Mouse (Mus musculus): Measurements from ENCODE around the gene Crocc. TPM values are rescaled to one million over a fixed set of nuclear protein-coding genes. Genes with fewer than 3 reads are reported as not detected.
A peak's percentile ranks its signal among the peaks of the same experiment; 100 is the strongest.

The Crocc gene
- polyA plus RNA-seq, 1 experiment from 2014 or later = 11.0 TPM

GRCm38 (mm10) chr4:140992215-140992614, 68.1 kb downstream of the Crocc start:
- Histone ChIP-seq H3K36me3 (replicated peaks) (peaks cover 56% of the 10 kb centered on the region), H3K27ac (replicated peaks) (0 out of 2 replicates have a peak overlapping the region, but pooled peaks have one; percentile 24), H3K9me3 (no peaks in the 10 kb centered on the region), H3K4me3 (no peak overlapping the region), H3K27me3 (replicated peaks; ENCODE audit: low read depth, poor library complexity, severe bottlenecking) (no peaks in the 10 kb centered on the region), H3K4me1 (peaks cover 34% of the 10 kb centered on the region)
- WGBS = 81% methylated on average over 20 of the region's 20 CpGs
- no peak for DNase-seq (ENCODE audit: low spot score)

GRCm38 (mm10) chr4:140989447-140989846, 70.9 kb downstream of the Crocc start:
- Histone ChIP-seq H3K27ac (replicated peaks) (no peak overlapping the region), H3K4me1 (peaks cover 47% of the 10 kb centered on the region), H3K27me3 (replicated peaks; ENCODE audit: low read depth, poor library complexity, severe bottlenecking) (no peaks in the 10 kb centered on the region), H3K9me3 (no peaks in the 10 kb centered on the region), H3K4me3 (no peak overlapping the region; the same call in 1 of the 2 replicates), H3K36me3 (replicated peaks) (peaks cover 28% of the 10 kb centered on the region)
- no peak for DNase-seq (ENCODE audit: low spot score)
- 92% methylated on average over 14 of the region's 14 CpGs for WGBS

GRCm38 (mm10) chr4:140988706-140989290, 71.6 kb downstream of the Crocc start:
- WGBS = 68% methylated on average over 7 of the region's 7 CpGs
- no peaks in the 10 kb centered on the region for H3K27me3 ChIP-seq (replicated peaks; ENCODE audit: low read depth, poor library complexity, severe bottlenecking)
- DNase-seq (ENCODE audit: low spot score) = no peak
- no peak overlapping the region; the same call in 1 of the 2 replicates for H3K4me3 ChIP-seq
- peaks cover 22% of the 10 kb centered on the region for H3K36me3 ChIP-seq (replicated peaks)
- H3K27ac ChIP-seq (replicated peaks) = peak overlapping the region; percentile 4; the same call in 1 of the 2 replicates
- H3K4me1 ChIP-seq = peaks cover 48% of the 10 kb centered on the region
- H3K9me3 ChIP-seq = no peaks in the 10 kb centered on the region

- peak overlapping the region; percentile 84; the same call in 1 of the 2 replicates for H3K27ac ChIP-seq (replicated peaks)
- WGBS = 34% methylated on average over 7 of the region's 7 CpGs
- H3K9me3 ChIP-seq = no peaks in the 10 kb centered on the region
- no peaks in the 10 kb centered on the region for H3K27me3 ChIP-seq (replicated peaks; ENCODE audit: low read depth, poor library complexity, severe bottlenecking)
- H3K36me3 ChIP-seq (replicated peaks) = peaks cover 11% of the 10 kb centered on the region
- DNase-seq (ENCODE audit: low spot score) = no peak
- H3K4me3 ChIP-seq = peak overlapping the region; percentile 76
- H3K4me1 ChIP-seq = peaks cover 61% of the 10 kb centered on the region
These were observed 72.9 kb downstream of the Crocc start for GRCm38 (mm10) chr4:140987476-140987875.

- DNase-seq (ENCODE audit: low spot score) = peak; percentile 91
- Histone ChIP-seq H3K27ac (replicated peaks) (peak within 1 kb of the TSS; percentile 84), H3K4me1 (peaks cover 59% of the 10 kb centered on the region), H3K9me3 (no peaks in the 10 kb centered on the region), H3K36me3 (replicated peaks) (peaks cover 5% of the 10 kb centered on the region), H3K27me3 (replicated peaks; ENCODE audit: low read depth, poor library complexity, severe bottlenecking) (no peaks in the 10 kb centered on the region), H3K4me3 (peak within 1 kb of the TSS; percentile 76)
- under 1% methylated on average over 58 of the region's 58 CpGs for WGBS
These were observed 73.5 kb downstream of the Crocc start, which contains the start of gene Atp13a2 for GRCm38 (mm10) chr4:140986711-140987395. TSS of gene Atp13a2 (plus strand) at chr4:140986873.

GRCm38 (mm10) chr4:140986024-140986710, 74.2 kb downstream of the Crocc start:
- H3K4me3 ChIP-seq = peak overlapping the region; percentile 76
- no peaks in the 10 kb centered on the region for H3K27me3 ChIP-seq (replicated peaks; ENCODE audit: low read depth, poor library complexity, severe bottlenecking)
- peaks cover 3% of the 10 kb centered on the region; the same call in 1 of the 2 replicates for H3K9me3 ChIP-seq
- peak overlapping the region; percentile 84 for H3K27ac ChIP-seq (replicated peaks)
- peaks cover 2% of the 10 kb centered on the region for H3K36me3 ChIP-seq (replicated peaks)
- peaks cover 52% of the 10 kb centered on the region for H3K4me1 ChIP-seq
- DNase-seq (ENCODE audit: low spot score) = no peak
- 32% methylated on average over 15 of the region's 15 CpGs for WGBS

GRCm38 (mm10) chr4:140984544-140984943, 75.8 kb downstream of the Crocc start:
- no peak for DNase-seq (ENCODE audit: low spot score)
- Histone ChIP-seq H3K27me3 (replicated peaks; ENCODE audit: low read depth, poor library complexity, severe bottlenecking) (no peaks in the 10 kb centered on the region), H3K27ac (replicated peaks) (no peak overlapping the region), H3K36me3 (replicated peaks) (peaks cover 18% of the 10 kb centered on the region), H3K4me3 (no peak overlapping the region), H3K9me3 (peaks cover 3% of the 10 kb centered on the region; the same call in 1 of the 2 replicates), H3K4me1 (peaks cover 51% of the 10 kb centered on the region)
- 83% methylated on average over 6 of the region's 6 CpGs for WGBS

GRCm38 (mm10) chr4:140983442-140983841, 76.9 kb downstream of the Crocc start:
- 18% methylated on average over 9 of the region's 9 CpGs for WGBS
- Histone ChIP-seq H3K4me3 (no peak overlapping the region), H3K4me1 (peaks cover 40% of the 10 kb centered on the region), H3K27me3 (replicated peaks; ENCODE audit: low read depth, poor library complexity, severe bottlenecking) (no peaks in the 10 kb centered on the region), H3K9me3 (peaks cover 3% of the 10 kb centered on the region; the same call in 1 of the 2 replicates), H3K36me3 (replicated peaks) (peaks cover 29% of the 10 kb centered on the region), H3K27ac (replicated peaks) (peak overlapping the region; percentile 11; the same call in 1 of the 2 replicates)
- DNase-seq (ENCODE audit: low spot score) = no peak

GRCm38 (mm10) chr4:140982808-140983207, 77.5 kb downstream of the Crocc start:
- no peak for DNase-seq (ENCODE audit: low spot score)
- Histone ChIP-seq H3K4me1 (peaks cover 34% of the 10 kb centered on the region), H3K27me3 (replicated peaks; ENCODE audit: low read depth, poor library complexity, severe bottlenecking) (no peaks in the 10 kb centered on the region), H3K4me3 (no peak overlapping the region), H3K36me3 (replicated peaks) (peaks cover 36% of the 10 kb centered on the region), H3K9me3 (peaks cover 3% of the 10 kb centered on the region; the same call in 1 of the 2 replicates), H3K27ac (replicated peaks) (peak overlapping the region; percentile 11; the same call in 1 of the 2 replicates)
- WGBS = 63% methylated on average over 4 of the region's 4 CpGs

- H3K27ac ChIP-seq (replicated peaks) = no peak overlapping the region
- H3K36me3 ChIP-seq (replicated peaks) = peaks cover 48% of the 10 kb centered on the region
- 84% methylated on average over 2 of the region's 2 CpGs for WGBS
- no peak overlapping the region for H3K4me3 ChIP-seq
- H3K9me3 ChIP-seq = peaks cover 3% of the 10 kb centered on the region; the same call in 1 of the 2 replicates
- peaks cover 22% of the 10 kb centered on the region for H3K4me1 ChIP-seq
- no peak for DNase-seq (ENCODE audit: low spot score)
- no peaks in the 10 kb centered on the region for H3K27me3 ChIP-seq (replicated peaks; ENCODE audit: low read depth, poor library complexity, severe bottlenecking)
These were observed 78.7 kb downstream of the Crocc start for GRCm38 (mm10) chr4:140981605-140982004.

- H3K27me3 ChIP-seq (replicated peaks; ENCODE audit: low read depth, poor library complexity, severe bottlenecking) = no peaks in the 10 kb centered on the region
- peaks cover 3% of the 10 kb centered on the region; the same call in 1 of the 2 replicates for H3K9me3 ChIP-seq
- WGBS = 95% methylated on average over 14 of the region's 14 CpGs
- no peak overlapping the region for H3K27ac ChIP-seq (replicated peaks)
- H3K4me1 ChIP-seq = peaks cover 7% of the 10 kb centered on the region
- peaks cover 83% of the 10 kb centered on the region for H3K36me3 ChIP-seq (replicated peaks)
- no peak overlapping the region for H3K4me3 ChIP-seq
- DNase-seq (ENCODE audit: low spot score) = no peak
These were observed 82.3 kb downstream of the Crocc start for GRCm38 (mm10) chr4:140977886-140978692.

- WGBS = 83% methylated on average over 10 of the region's 10 CpGs
- Histone ChIP-seq H3K27ac (replicated peaks) (no peak overlapping the region), H3K27me3 (replicated peaks; ENCODE audit: low read depth, poor library complexity, severe bottlenecking) (no peaks in the 10 kb centered on the region), H3K4me1 (no peaks in the 10 kb centered on the region), H3K9me3 (peaks cover 3% of the 10 kb centered on the region; the same call in 1 of the 2 replicates), H3K4me3 (no peak overlapping the region), H3K36me3 (replicated peaks) (peaks cover 91% of the 10 kb centered on the region)
- no peak for DNase-seq (ENCODE audit: low spot score)
These were observed 83.1 kb downstream of the Crocc start for GRCm38 (mm10) chr4:140977278-140977677.
